Mouse (Mus musculus) forebrain, embryonic 13.5 days (tissue): Measurements from ENCODE around the gene Rgp1. TPM values are rescaled to one million over a fixed set of nuclear protein-coding genes. Genes with fewer than 3 reads are reported as not detected.

Experiments used
- ATAC-seq: fragments of 200-750 bp; cut with Nextera tagmentation; 2 replicates; pipeline ENCODE4 v1.8.0; 2017
- H3K27ac ChIP-seq: fragments of 300-500 bp; sonication (generic); 2 replicates; pipeline ENCODE4 v1.5.1; 2015; ENCODE audit warnings: inconsistent platforms, mild to moderate bottlenecking, moderate library complexity
- H3K27me3 ChIP-seq: fragments of 300-500 bp; sonication (generic); 2 replicates; pipeline ENCODE4 v1.6.1; 2015; ENCODE audit warnings: mild to moderate bottlenecking, inconsistent platforms
- H3K36me3 ChIP-seq: fragments of 300-500 bp; sonication (generic); 2 replicates; pipeline ENCODE4 v1.6.1; 2015; ENCODE audit warnings: mild to moderate bottlenecking, inconsistent platforms; ENCODE audit not compliant: poor library complexity, severe bottlenecking
- H3K4me1 ChIP-seq: fragments of 300-500 bp; sonication (generic); 2 replicates; pipeline ENCODE4 v1.6.1; 2015; ENCODE audit warnings: inconsistent platforms
- H3K4me2 ChIP-seq: fragments of 300-500 bp; sonication (generic); 2 replicates; pipeline ENCODE4 v1.6.1; 2015; ENCODE audit warnings: inconsistent platforms, mild to moderate bottlenecking, moderate library complexity
- H3K4me3 ChIP-seq: fragments of 300-500 bp; sonication (generic); 2 replicates; pipeline ENCODE4 v1.5.1; 2015; ENCODE audit warnings: mild to moderate bottlenecking, inconsistent platforms
- H3K9ac ChIP-seq: fragments of 300-500 bp; sonication (generic); 2 replicates; pipeline ENCODE4 v1.6.1; 2015; ENCODE audit warnings: mild to moderate bottlenecking, inconsistent platforms
- H3K9me3 ChIP-seq: fragments of 300-500 bp; sonication (generic); replicated peaks from 2 replicates; pipeline ENCODE4 v1.6.1; 2016; ENCODE audit warnings: inconsistent platforms
- WGBS: fragments of 180-500 bp; shearing (Covaris S2); methylation state at CpG from one replicate; pipeline ENCODE4 v1.1.7; 2015; 5-methylcytosine and 5-hydroxymethylcytosine counted together
- polyA plus RNA-seq: library from polyadenylated mRNA; unstranded; fragments of >200 nt; fragmentation: Nextera tagmentation; extraction: Ambion mirVana; gene quantifications from 2 replicates; pipeline ENCODE4 v1.2.1, GENCODE M21; 2015

Rgp1 gene
- polyA plus RNA-seq, 1 experiment from 2014 or later = 27.5 TPM

DNA sequence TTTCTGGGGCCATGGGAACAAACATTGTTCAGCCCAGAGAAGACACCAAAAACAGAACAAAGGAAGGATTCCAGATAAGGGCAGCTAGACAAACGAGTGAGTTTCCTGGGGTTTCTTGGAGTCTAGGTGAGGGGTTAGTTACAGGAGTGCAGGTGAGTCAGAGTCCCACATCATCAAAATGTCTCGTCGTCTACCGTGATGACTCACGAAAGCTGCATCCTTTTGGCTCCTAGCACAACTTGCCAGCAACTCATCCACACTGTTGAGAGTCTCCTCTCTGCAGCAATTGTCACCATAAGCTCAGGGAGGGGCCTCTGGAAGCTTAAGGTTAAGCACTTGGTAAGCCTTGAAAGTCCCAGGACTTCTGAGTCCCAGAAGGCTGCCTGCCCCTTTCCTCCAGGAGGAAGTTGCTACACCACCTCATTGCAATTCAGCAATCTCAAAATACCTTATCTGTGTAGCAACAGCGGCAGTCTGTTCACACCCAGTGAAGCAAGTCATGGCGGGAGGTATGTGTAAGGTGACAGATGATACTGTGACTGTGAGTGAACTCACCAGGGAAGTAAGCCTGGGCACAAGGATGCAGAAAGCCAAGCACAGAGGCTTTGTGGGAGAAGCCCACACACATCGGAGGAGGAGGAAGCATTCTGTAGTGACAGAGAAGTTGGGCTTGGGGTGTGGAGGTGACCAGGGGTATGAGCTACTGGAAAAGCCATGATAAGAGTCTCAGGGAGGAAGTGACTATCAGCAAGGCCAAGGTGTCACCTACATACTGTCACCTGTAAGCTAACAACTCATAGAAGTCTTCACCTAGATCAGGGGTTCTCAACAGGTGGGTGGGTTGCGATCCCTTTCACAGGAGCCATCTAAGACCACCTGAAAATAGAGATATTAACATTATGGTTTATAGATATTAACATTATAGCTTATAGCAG is 26.5 kb downstream of the Rgp1 start:
- Histone ChIP-seq H3K4me3 (no peak overlapping the region), H3K4me1 (no peaks in the 10 kb centered on the region), H3K36me3 (no peaks in the 10 kb centered on the region), H3K27ac (no peak overlapping the region), H3K4me2 (no peak overlapping the region), H3K9ac (no peak overlapping the region), H3K27me3 (no peaks in the 10 kb centered on the region), H3K9me3 (no peaks in the 10 kb centered on the region)
- no peak for ATAC-seq
- 85% methylated on average over 9 of the region's 9 CpGs for WGBS

DNA sequence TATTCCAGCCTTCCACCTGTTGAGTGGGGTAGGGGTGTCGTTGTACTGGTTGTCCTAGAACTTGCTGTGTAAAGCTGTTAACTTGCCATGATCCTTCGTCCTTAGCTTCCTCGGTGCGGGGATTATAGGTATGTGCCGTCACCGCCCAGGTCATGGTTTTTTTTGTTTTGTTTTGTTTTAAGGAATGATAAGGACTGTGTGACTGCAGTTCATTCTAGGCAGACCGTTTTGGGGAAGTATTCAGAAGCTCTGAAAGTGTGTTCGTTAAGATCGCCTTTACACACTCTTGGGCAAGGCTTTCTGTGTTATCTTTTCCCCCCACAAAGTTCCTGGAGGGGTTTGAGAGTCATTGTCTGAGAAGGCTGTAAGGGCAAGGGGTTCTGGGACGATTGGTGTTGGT is 34.0 kb downstream of the Rgp1 start:
- no peak overlapping the region for H3K27ac ChIP-seq
- H3K4me3 ChIP-seq = no peak overlapping the region
- no peaks in the 10 kb centered on the region for H3K4me1 ChIP-seq
- ATAC-seq = no peak
- H3K27me3 ChIP-seq = no peaks in the 10 kb centered on the region
- no peak overlapping the region for H3K9ac ChIP-seq
- WGBS = 67% methylated on average over 10 of the region's 10 CpGs
- no peaks in the 10 kb centered on the region for H3K9me3 ChIP-seq
- no peaks in the 10 kb centered on the region for H3K36me3 ChIP-seq
- no peak overlapping the region for H3K4me2 ChIP-seq

DNA sequence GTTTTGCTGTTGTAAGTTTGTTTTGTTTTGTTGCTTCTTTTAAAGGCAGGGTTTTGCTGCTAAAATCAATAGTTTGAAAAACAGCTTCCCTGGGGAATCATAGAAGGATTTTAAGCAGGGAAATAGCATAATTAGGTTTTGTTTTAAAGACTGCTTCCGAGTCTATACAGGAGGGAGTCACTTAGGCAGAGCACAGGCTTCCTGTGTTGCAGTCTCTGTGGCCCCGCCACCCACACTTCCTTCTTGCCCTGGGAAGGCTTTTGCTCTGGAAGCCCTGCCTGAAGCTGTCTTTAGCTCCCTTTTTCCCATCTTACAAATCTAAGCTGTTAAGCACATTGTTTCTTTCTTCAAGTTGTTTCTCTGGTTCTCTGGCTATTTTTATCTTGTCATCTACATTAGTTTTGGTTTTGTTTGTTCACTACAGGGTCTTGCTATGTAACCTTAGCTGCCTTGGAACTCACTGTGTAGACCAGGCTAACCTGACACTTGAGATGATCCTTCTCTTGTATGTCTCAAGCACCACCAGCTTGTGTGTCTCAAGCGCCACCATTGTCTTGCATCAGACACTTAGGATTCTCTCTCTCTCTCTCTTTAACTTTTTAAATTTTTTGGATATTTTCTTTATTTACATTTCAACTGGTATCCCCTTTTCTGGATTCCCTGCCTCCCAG is 34.7 kb downstream of the Rgp1 start:
- Histone ChIP-seq H3K9me3 (no peaks in the 10 kb centered on the region), H3K9ac (no peak overlapping the region), H3K27ac (no peak overlapping the region), H3K27me3 (no peaks in the 10 kb centered on the region), H3K36me3 (no peaks in the 10 kb centered on the region), H3K4me1 (no peaks in the 10 kb centered on the region), H3K4me2 (no peak overlapping the region), H3K4me3 (no peak overlapping the region)
- no peak for ATAC-seq
- WGBS = 60% methylated on average over 3 of the region's 3 CpGs

DNA sequence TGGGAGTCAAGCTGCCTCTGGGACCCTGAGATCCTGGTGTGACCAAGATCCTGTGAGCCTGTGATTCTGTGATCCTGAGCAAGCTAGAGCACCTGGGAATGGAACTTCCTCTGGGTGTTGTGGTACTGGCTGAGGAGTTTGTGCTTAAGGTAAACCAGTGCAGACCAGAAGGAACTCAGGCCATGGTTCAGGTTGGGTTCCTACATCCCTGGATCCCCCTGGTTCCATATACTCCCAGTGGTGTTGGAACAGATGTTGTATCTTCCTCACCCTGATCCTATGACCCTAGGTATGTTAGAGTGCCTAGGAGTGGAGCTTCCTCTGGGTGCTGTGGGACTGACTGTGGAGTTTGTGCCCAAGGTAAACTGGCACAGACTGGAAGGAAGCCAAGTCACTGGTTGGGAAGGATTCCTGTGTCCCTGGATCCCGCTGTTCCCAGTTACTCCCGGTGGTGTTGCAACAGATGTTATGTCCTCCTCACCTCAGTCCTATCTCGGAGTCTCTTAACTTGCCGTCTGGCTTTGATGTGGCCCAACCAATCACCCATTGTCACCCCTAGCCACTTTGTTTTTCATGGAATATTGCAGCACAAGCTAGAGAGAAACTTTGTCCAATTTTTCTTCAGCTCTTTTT is 41.7 kb downstream of the Rgp1 start:
- H3K4me1 ChIP-seq = no peaks in the 10 kb centered on the region
- H3K4me2 ChIP-seq = no peak overlapping the region
- H3K9ac ChIP-seq = no peak overlapping the region
- no peak overlapping the region for H3K4me3 ChIP-seq
- 91% methylated on average over 4 of the region's 4 CpGs for WGBS
- no peaks in the 10 kb centered on the region for H3K27me3 ChIP-seq
- ATAC-seq = no peak
- no peak overlapping the region for H3K27ac ChIP-seq
- no peaks in the 10 kb centered on the region for H3K36me3 ChIP-seq
- H3K9me3 ChIP-seq = peaks cover 4% of the 10 kb centered on the region

DNA sequence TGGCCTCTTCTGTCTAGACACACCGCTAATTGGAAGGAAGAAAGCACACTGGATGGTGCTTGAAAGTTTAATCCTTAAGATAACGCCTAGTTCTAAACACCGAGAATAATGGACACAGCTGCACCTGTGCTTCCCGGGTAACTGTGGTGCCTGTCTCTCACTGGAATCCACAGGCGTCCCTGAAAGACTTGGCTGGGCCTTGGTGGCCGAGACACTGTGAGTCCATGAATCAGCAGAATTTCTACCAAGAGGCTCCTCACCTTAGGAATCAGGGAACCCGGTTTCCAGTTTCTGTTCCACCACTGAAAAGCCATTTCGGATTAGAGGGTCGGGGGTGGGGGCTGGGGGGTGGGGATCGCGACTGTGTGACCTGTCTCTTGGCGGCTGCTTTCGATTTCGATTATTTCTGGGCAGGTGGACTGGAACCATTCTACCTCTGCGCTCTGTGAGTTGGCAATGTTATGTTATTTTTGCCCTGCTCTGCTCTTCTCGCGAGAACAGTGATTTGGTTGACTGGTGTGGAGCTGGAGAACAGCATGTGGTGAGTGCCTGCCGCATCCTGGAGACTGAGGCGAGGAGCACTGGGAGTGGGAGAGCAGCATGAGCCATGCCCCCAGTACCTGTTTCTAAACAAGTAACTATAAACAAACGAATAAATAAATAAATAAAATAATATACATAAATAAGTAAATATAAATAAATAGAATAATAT is 50.7 kb downstream of the Rgp1 start:
- H3K9ac ChIP-seq = no peak overlapping the region
- H3K4me2 ChIP-seq = no peak overlapping the region; the same call in 1 of the 2 replicates
- H3K9me3 ChIP-seq = peaks cover 19% of the 10 kb centered on the region
- ATAC-seq = peak; percentile 39; the same call in 1 of the 2 replicates
- H3K4me3 ChIP-seq = no peak overlapping the region
- no peak overlapping the region for H3K27ac ChIP-seq
- peaks cover 35% of the 10 kb centered on the region for H3K4me1 ChIP-seq
- H3K36me3 ChIP-seq = no peaks in the 10 kb centered on the region
- peaks cover 4% of the 10 kb centered on the region; the same call in 1 of the 2 replicates for H3K27me3 ChIP-seq
- 35% methylated on average over 20 of the region's 20 CpGs for WGBS

DNA sequence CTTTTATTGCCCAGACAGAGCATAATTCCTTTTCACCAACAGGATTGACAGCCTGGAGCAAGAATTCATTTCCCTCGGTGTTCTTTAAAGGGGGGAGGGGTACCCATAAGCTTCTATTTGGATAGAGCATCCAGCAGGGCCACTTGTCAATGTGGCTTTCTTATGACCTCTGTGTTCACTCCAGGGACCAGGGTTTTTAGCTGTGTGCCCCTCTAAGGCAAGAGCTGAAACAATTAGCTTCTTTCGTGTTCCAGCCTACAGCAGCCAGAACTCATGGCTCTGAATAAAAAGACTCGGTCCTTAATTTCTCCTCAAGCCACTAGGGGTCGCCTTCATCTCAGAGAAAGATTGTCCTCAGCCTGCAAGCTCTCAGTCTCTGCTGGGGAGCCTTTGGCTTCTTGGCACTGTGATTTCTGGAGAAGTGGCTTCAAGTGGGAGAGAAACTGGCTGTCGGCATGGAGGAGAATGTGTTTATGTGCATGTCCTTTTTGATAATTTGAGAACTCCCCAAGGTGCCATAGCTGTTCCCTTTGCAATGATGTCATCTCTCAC is 51.6 kb downstream of the Rgp1 start:
- ATAC-seq = peak; percentile 76
- Histone ChIP-seq H3K27me3 (peaks cover 4% of the 10 kb centered on the region; the same call in 1 of the 2 replicates), H3K36me3 (no peaks in the 10 kb centered on the region), H3K4me3 (no peak overlapping the region), H3K27ac (peak overlapping the region; percentile 76), H3K4me1 (peaks cover 35% of the 10 kb centered on the region), H3K4me2 (peak overlapping the region; percentile 87), H3K9ac (no peak overlapping the region), H3K9me3 (peaks cover 17% of the 10 kb centered on the region)
- WGBS = 2% methylated on average over 5 of the region's 5 CpGs

DNA sequence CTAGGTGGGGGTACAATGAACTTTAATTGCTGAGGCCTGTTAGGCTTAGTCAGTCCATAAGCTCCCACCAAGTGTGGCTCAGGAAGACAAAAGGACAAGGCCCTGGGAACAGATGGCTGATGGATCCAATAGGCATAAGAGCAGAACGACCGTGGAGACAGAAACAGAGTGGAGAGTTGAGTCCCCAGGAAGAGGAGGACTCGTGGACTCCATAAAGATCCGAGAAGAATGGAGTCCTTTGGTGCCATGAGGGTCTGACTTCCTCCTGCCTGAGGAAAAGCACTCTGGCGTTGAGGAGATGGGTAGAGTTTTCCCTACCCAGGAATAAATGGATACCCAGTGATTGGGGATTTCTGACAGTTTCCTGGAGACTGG is 52.1 kb downstream of the Rgp1 start:
- Histone ChIP-seq H3K4me3 (peak overlapping the region; percentile 68), H3K27me3 (peaks cover 4% of the 10 kb centered on the region; the same call in 1 of the 2 replicates), H3K9me3 (0 out of 2 replicates have a peak, but pooled peaks cover 12% of the 10 kb centered on the region), H3K9ac (peak overlapping the region; percentile 96), H3K4me1 (peaks cover 35% of the 10 kb centered on the region), H3K36me3 (no peaks in the 10 kb centered on the region), H3K27ac (peak overlapping the region; percentile 76), H3K4me2 (peak overlapping the region; percentile 87)
- 19% methylated on average over 5 of the region's 5 CpGs for WGBS
- ATAC-seq = peak; percentile 32; the same call in 1 of the 2 replicates

DNA sequence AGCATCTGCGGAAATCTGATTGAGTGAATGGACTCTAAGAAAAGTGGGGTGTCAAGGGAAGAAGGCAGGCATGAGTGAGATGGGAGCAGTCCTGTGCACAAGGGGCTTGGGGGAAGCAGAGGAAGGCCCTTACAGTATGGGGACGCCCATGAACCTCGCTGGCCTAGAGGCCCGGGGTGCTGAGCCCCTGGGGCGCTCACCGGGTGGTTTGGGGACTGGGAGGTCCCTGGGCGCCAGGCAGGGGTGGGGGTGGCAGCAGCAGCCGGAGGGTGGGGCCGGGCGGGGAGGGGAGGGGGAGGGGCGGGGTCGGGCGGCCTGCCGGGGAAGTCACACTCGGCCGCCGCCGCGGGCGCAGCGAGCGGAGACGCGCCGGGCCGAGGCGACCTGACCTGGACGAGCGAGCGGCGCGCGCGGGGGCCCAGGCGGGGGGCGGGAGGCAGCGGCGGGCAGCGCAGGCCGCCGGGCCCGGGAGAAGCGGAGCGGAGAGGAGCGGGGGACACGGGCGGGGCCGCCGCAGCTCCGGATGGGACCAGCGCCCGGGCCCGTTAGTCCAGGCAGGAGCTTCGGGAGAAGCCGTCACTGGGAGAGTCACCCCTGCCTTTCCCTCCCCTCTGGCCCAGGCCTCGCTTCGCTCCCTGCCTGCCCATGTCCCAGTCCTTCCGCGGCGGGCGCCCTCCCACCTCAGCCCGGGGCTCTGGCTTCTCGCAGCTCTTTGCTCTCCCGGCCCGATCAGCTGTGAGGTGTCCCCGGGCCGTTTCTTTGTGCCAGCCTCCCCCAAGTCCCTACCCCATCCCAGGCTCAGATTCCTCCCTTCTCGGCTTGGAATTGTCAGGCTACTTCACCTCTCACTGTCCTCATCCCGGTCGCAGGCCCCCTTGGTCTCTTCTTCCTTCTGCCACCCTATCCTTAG is 52.8 kb downstream of the Rgp1 start, which contains the start of gene Npr2:
TSS of gene Npr2 (plus strand) at position 890 of the 910 bp plus-strand sequence.
- Histone ChIP-seq H3K4me2 (peak within 1 kb of the TSS; percentile 87), H3K4me3 (peak within 1 kb of the TSS; percentile 68), H3K27ac (peak within 1 kb of the TSS; percentile 76), H3K27me3 (peaks cover 4% of the 10 kb centered on the region; the same call in 1 of the 2 replicates), H3K9ac (peak within 1 kb of the TSS; percentile 96), H3K36me3 (no peaks in the 10 kb centered on the region), H3K4me1 (peaks cover 35% of the 10 kb centered on the region), H3K9me3 (0 out of 2 replicates have a peak, but pooled peaks cover 7% of the 10 kb centered on the region)
- ATAC-seq = peak; percentile 60
- 1% methylated on average over 43 of the region's 70 CpGs for WGBS

DNA sequence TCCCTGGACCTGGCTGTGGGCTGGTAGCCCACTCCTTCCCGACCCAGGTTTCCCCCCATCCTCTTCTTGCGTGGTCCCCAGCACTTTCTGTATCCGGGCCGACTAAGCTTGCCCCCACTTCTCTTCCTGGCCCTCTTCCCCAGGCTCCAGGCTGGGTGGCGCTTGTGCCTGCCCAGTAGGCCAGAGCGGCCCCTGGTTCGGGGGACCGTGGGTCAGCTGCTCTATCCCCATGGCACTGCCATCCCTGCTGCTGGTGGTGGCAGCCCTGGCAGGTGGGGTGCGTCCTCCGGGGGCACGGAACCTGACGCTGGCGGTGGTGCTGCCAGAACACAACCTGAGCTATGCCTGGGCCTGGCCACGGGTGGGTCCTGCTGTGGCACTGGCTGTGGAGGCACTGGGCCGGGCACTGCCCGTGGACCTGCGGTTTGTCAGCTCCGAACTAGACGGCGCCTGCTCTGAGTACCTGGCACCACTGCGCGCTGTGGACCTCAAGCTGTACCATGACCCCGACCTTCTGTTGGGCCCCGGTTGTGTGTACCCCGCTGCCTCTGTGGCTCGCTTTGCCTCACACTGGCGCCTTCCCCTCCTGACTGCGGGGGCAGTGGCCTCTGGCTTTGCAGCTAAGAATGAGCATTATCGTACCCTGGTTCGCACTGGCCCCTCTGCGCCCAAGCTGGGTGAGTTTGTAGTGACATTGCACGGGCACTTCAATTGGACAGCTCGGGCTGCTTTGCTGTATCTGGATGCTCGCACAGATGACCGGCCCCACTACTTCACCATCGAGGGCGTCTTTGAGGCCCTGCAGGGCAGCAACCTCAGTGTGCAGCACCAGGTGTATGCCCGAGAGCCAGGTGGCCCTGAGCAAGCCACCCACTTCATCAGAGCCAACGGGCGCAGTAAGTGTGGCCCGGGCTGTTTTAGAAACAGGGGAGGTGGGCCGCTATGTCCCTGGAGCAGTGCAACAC is 53.7 kb downstream of the Rgp1 start:
- 47% methylated on average over 42 of the region's 42 CpGs for WGBS

More for the DNA sequence above, 53.7 kb downstream of the Rgp1 start:
- no peak; the same call in 1 of the 2 replicates for ATAC-seq
- peak overlapping the region; percentile 96 for H3K9ac ChIP-seq
- H3K4me1 ChIP-seq = peaks cover 35% of the 10 kb centered on the region
- peak overlapping the region; percentile 87 for H3K4me2 ChIP-seq
- no peaks in the 10 kb centered on the region for H3K36me3 ChIP-seq
- peaks cover 4% of the 10 kb centered on the region; the same call in 1 of the 2 replicates for H3K27me3 ChIP-seq
- peak overlapping the region; percentile 68 for H3K4me3 ChIP-seq
- peak overlapping the region; percentile 76 for H3K27ac ChIP-seq
- H3K9me3 ChIP-seq = no peaks in the 10 kb centered on the region
